ENCODE assay signal across 1 mouse cellular context in the genomic region with DNA sequence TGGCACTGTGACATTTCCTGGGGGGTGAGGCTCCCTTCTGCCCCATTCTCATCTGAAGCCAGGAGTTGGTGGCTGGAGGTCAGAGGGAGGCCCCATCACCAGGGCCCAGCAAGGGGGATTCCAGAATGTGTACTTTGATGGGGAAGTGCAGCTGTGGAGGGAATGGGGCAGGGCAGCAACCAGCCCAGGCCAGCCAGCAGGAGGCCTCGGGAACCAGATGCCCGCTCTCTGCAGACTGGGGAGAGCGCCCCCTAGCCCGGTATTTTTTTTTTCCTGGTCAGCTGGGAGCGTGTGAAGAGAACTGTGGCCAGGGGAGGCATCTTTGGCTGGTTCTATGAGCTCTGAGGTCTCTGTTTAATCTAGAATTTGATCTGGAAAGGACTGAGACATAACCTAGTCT.
TF ChIP-seq lines count a peak whose summit lies in the region.

No protein-coding gene starts in this region.

TF ChIP-seq in MEL, 35 proteins besides CTCF, POLR2A, EP300 and RAD21:
- no peak for TF ChIP-seq CHD2 (IDR thresholded peaks at IDR 0.05; ENCODE audit: low read length)
- TF ChIP-seq RCOR1 (IDR thresholded peaks at IDR 0.05; ENCODE audit: low read depth, low read length), result no peak
- TF ChIP-seq NRF1 (IDR thresholded peaks at IDR 0.05; ENCODE audit: insufficient read depth, low read depth, low read length, poor library complexity, severe bottlenecking), result no peak
- no peak for TF ChIP-seq ZC3H11A (IDR thresholded peaks at IDR 0.05; ENCODE audit: low read depth, low read length)
- TF ChIP-seq MYC (IDR thresholded peaks at IDR 0.05; ENCODE audit: low read depth, low read length), result no peak
- TF ChIP-seq ZKSCAN1 (IDR thresholded peaks at IDR 0.05; ENCODE audit: low read depth, low read length), result no peak
- TF ChIP-seq KAT2A (conservative IDR thresholded peaks at IDR 0.05; ENCODE audit: low read depth, low read length), result no peak
- TF ChIP-seq MAZ (IDR thresholded peaks at IDR 0.05; ENCODE audit: low read depth, low read length), result no peak
- TF ChIP-seq ZNF384 (IDR thresholded peaks at IDR 0.05; ENCODE audit: low read depth, low read length), result no peak
- no peak for TF ChIP-seq HCFC1 (IDR thresholded peaks at IDR 0.05; ENCODE audit: low read depth, low read length)
- TF ChIP-seq TAL1 (IDR thresholded peaks at IDR 0.05; ENCODE audit: low read length), result no peak
- no peak for TF ChIP-seq MYB (IDR thresholded peaks at IDR 0.05; ENCODE audit: low read depth, low read length)
TF ChIP-seq in MEL: peak in this region for 0.
